Mouse (Mus musculus): Measurements from ENCODE around the gene Olfr371. TPM values are rescaled to one million over a fixed set of nuclear protein-coding genes. Genes with fewer than 3 reads are reported as not detected.

The Olfr371 gene
- total RNA-seq (2014; rRNA removed): not detected in 2 replicates
- not detected in 2 replicates for polyA plus RNA-seq (2015; fragmentation: Nextera tagmentation; extraction: Ambion mirVana)

GRCm38 (mm10) chr8:85225688-85226087 lies at the start of gene Olfr371:
Olfr371 (plus strand) TSS chr8:85225988.
- Histone ChIP-seq H3K36me3 (ENCODE audit: insufficient read depth) (no peaks in the 10 kb centered on the region), H3K9ac (no peak within 1 kb of the TSS), H3K4me3 (ENCODE audit: low read depth, low read length) (no peak within 1 kb of the TSS), H3K4me1 (ENCODE audit: insufficient read depth) (no peaks in the 10 kb centered on the region), H3K9me3 (ENCODE audit: low read length) (no peaks in the 10 kb centered on the region), H3K27me3 (ENCODE audit: insufficient read depth, low read length) (no peaks in the 10 kb centered on the region), H3K4me2 (ENCODE audit: low read depth) (no peak within 1 kb of the TSS), H3K27ac (ENCODE audit: low read depth, low read length) (no peak within 1 kb of the TSS)
- ATAC-seq: no peak
- DNase-seq: no peak
- no peak for TF ChIP-seq CTCF (IDR thresholded peaks at IDR 0.05; ENCODE audit: low read depth)
- WGBS: 38% methylated on average over 1 of the region's 1 CpGs

GRCm38 (mm10) chr8:85192346-85192745 lies 33.4 kb upstream of the Olfr371 start:
- Histone ChIP-seq H3K27ac (ENCODE audit: low read depth, low read length) (no peak overlapping the region), H3K9ac (no peak overlapping the region), H3K4me1 (ENCODE audit: insufficient read depth) (no peaks in the 10 kb centered on the region), H3K9me3 (ENCODE audit: low read length) (no peaks in the 10 kb centered on the region), H3K36me3 (ENCODE audit: insufficient read depth) (no peaks in the 10 kb centered on the region), H3K4me3 (ENCODE audit: low read depth, low read length) (no peak overlapping the region), H3K4me2 (ENCODE audit: low read depth) (no peak overlapping the region), H3K27me3 (ENCODE audit: insufficient read depth, low read length) (no peaks in the 10 kb centered on the region)
- DNase-seq (no peak), ATAC-seq (no peak)
- TF ChIP-seq CTCF (IDR thresholded peaks at IDR 0.05; ENCODE audit: low read depth): no peak
- WGBS: 84% methylated on average over 1 of the region's 1 CpGs

GRCm38 (mm10) chr8:85220220-85220619 lies 5.6 kb upstream of the Olfr371 start:
- Histone ChIP-seq H3K4me3 (ENCODE audit: low read depth, low read length) (no peak overlapping the region), H3K4me1 (ENCODE audit: insufficient read depth) (no peaks in the 10 kb centered on the region), H3K4me2 (ENCODE audit: low read depth) (no peak overlapping the region), H3K27me3 (ENCODE audit: insufficient read depth, low read length) (no peaks in the 10 kb centered on the region), H3K9ac (no peak overlapping the region), H3K36me3 (ENCODE audit: insufficient read depth) (no peaks in the 10 kb centered on the region), H3K9me3 (ENCODE audit: low read length) (no peaks in the 10 kb centered on the region), H3K27ac (ENCODE audit: low read depth, low read length) (no peak overlapping the region)
- no peak for DNase-seq
- WGBS: 80% methylated on average over 4 of the region's 4 CpGs
- no peak for ATAC-seq
- TF ChIP-seq CTCF (IDR thresholded peaks at IDR 0.05; ENCODE audit: low read depth): no peak

- no peaks in the 10 kb centered on the region for H3K36me3 ChIP-seq (ENCODE audit: insufficient read depth)
- WGBS: 55% methylated on average over 6 of the region's 6 CpGs
- no peak for ATAC-seq
- no peak overlapping the region for H3K9ac ChIP-seq
- no peaks in the 10 kb centered on the region for H3K9me3 ChIP-seq (ENCODE audit: low read length)
- no peaks in the 10 kb centered on the region for H3K27me3 ChIP-seq (ENCODE audit: insufficient read depth, low read length)
- H3K4me3 ChIP-seq (ENCODE audit: low read depth, low read length): no peak overlapping the region
- no peaks in the 10 kb centered on the region for H3K4me1 ChIP-seq (ENCODE audit: insufficient read depth)
- no peak for DNase-seq
- TF ChIP-seq CTCF (IDR thresholded peaks at IDR 0.05; ENCODE audit: low read depth): no peak
- H3K27ac ChIP-seq (ENCODE audit: low read depth, low read length): no peak overlapping the region
- H3K4me2 ChIP-seq (ENCODE audit: low read depth): no peak overlapping the region
Observed at GRCm38 (mm10) chr8:85220992-85221391, 4.8 kb upstream of the Olfr371 start.

- 73% methylated on average over 1 of the region's 1 CpGs for WGBS
- no peak for ATAC-seq
- DNase-seq: no peak
- Histone ChIP-seq H3K9ac (no peak overlapping the region), H3K4me1 (ENCODE audit: insufficient read depth) (no peaks in the 10 kb centered on the region), H3K36me3 (ENCODE audit: insufficient read depth) (no peaks in the 10 kb centered on the region), H3K4me2 (ENCODE audit: low read depth) (no peak overlapping the region), H3K9me3 (ENCODE audit: low read length) (no peaks in the 10 kb centered on the region), H3K4me3 (ENCODE audit: low read depth, low read length) (no peak overlapping the region), H3K27ac (ENCODE audit: low read depth, low read length) (no peak overlapping the region), H3K27me3 (ENCODE audit: insufficient read depth, low read length) (no peaks in the 10 kb centered on the region)
- TF ChIP-seq CTCF (IDR thresholded peaks at IDR 0.05; ENCODE audit: low read depth): no peak
Observed at GRCm38 (mm10) chr8:85227297-85227696, 1.5 kb downstream of the Olfr371 start.

Other genes with a start within 250 kb of the Olfr371 start
- gene Junb, start 247.3 kb upstream of the Olfr371 start, total RNA-seq (2014; rRNA removed): 21.9 and 22.2 TPM in 2 replicates
- 10.1 and 15.9 TPM in 2 replicates for gene Junb, start 247.3 kb upstream of the Olfr371 start, polyA plus RNA-seq (2015; fragmentation: Nextera tagmentation; extraction: Ambion mirVana)
- gene Hook2, start 235.4 kb upstream of the Olfr371 start, total RNA-seq (2014; rRNA removed): 30.3 and 32.5 TPM in 2 replicates
- gene Hook2, start 235.4 kb upstream of the Olfr371 start, polyA plus RNA-seq (2015; fragmentation: Nextera tagmentation; extraction: Ambion mirVana): 22.6 and 28.7 TPM in 2 replicates
- not detected in 2 replicates for gene Best2, start 211.5 kb upstream of the Olfr371 start, total RNA-seq (2014; rRNA removed)
- 0.11 and 0.15 TPM in 2 replicates for gene Best2, start 211.5 kb upstream of the Olfr371 start, polyA plus RNA-seq (2015; fragmentation: Nextera tagmentation; extraction: Ambion mirVana)
- gene Asna1, start 200.7 kb upstream of the Olfr371 start, total RNA-seq (2014; rRNA removed): 136 and 160 TPM in 2 replicates
- gene Asna1, start 200.7 kb upstream of the Olfr371 start, polyA plus RNA-seq (2015; fragmentation: Nextera tagmentation; extraction: Ambion mirVana): 153 and 180 TPM in 2 replicates
- 338 and 447 TPM in 2 replicates for gene Trir, start 199.2 kb upstream of the Olfr371 start, total RNA-seq (2014; rRNA removed)
- gene Trir, start 199.2 kb upstream of the Olfr371 start, polyA plus RNA-seq (2015; fragmentation: Nextera tagmentation; extraction: Ambion mirVana): 161 and 178 TPM in 2 replicates
- gene Tnpo2, start 189.1 kb upstream of the Olfr371 start, total RNA-seq (2014; rRNA removed): 129 and 155 TPM in 2 replicates
- gene Tnpo2, start 189.1 kb upstream of the Olfr371 start, polyA plus RNA-seq (2015; fragmentation: Nextera tagmentation; extraction: Ambion mirVana): 40.4 and 52.3 TPM in 2 replicates
- gene Fbxw9, start 165.9 kb upstream of the Olfr371 start, total RNA-seq (2014; rRNA removed): 106 and 115 TPM in 2 replicates
- 79.8 and 87.4 TPM in 2 replicates for gene Fbxw9, start 165.9 kb upstream of the Olfr371 start, polyA plus RNA-seq (2015; fragmentation: Nextera tagmentation; extraction: Ambion mirVana)
- gene Gm5741, start 158.0 kb upstream of the Olfr371 start, total RNA-seq (2014; rRNA removed): not detected in 2 replicates
- gene Gm5741, start 158.0 kb upstream of the Olfr371 start, polyA plus RNA-seq (2015; fragmentation: Nextera tagmentation; extraction: Ambion mirVana): 0.74 and 3.0 TPM in 2 replicates
- gene Dhps, start 154.2 kb upstream of the Olfr371 start, total RNA-seq (2014; rRNA removed): 63.1 and 74.3 TPM in 2 replicates
- gene Dhps, start 154.2 kb upstream of the Olfr371 start, polyA plus RNA-seq (2015; fragmentation: Nextera tagmentation; extraction: Ambion mirVana): 104 and 118 TPM in 2 replicates
- gene Wdr83os, start 145.2 kb upstream of the Olfr371 start, total RNA-seq (2014; rRNA removed): 80.8 and 105 TPM in 2 replicates
- gene Wdr83os, start 145.2 kb upstream of the Olfr371 start, polyA plus RNA-seq (2015; fragmentation: Nextera tagmentation; extraction: Ambion mirVana): 171 and 182 TPM in 2 replicates
- gene Wdr83, start 144.7 kb upstream of the Olfr371 start, total RNA-seq (2014; rRNA removed): 22.1 and 22.5 TPM in 2 replicates
- gene Wdr83, start 144.7 kb upstream of the Olfr371 start, polyA plus RNA-seq (2015; fragmentation: Nextera tagmentation; extraction: Ambion mirVana): 35.3 and 37.2 TPM in 2 replicates
- 24.9 and 28.8 TPM in 2 replicates for gene Man2b1, start 142.7 kb upstream of the Olfr371 start, total RNA-seq (2014; rRNA removed)
- gene Man2b1, start 142.7 kb upstream of the Olfr371 start, polyA plus RNA-seq (2015; fragmentation: Nextera tagmentation; extraction: Ambion mirVana): 14.8 and 18.0 TPM in 2 replicates
- 2.7 and 3.2 TPM in 2 replicates for gene Zfp791, start 102.9 kb upstream of the Olfr371 start, total RNA-seq (2014; rRNA removed)
- gene Zfp791, start 102.9 kb upstream of the Olfr371 start, polyA plus RNA-seq (2015; fragmentation: Nextera tagmentation; extraction: Ambion mirVana): 1.5 and 2.4 TPM in 2 replicates
- gene Cks1brt, start 74.1 kb upstream of the Olfr371 start, total RNA-seq (2014; rRNA removed): not detected in 2 replicates
- gene Cks1brt, start 74.1 kb upstream of the Olfr371 start, polyA plus RNA-seq (2015; fragmentation: Nextera tagmentation; extraction: Ambion mirVana): not detected in 2 replicates
- gene Orc6, start 73.6 kb downstream of the Olfr371 start, total RNA-seq (2014; rRNA removed): 57.1 and 62.1 TPM in 2 replicates
- 61.8 and 72.9 TPM in 2 replicates for gene Orc6, start 73.6 kb downstream of the Olfr371 start, polyA plus RNA-seq (2015; fragmentation: Nextera tagmentation; extraction: Ambion mirVana)
- gene Vps35, start 73.8 kb downstream of the Olfr371 start, total RNA-seq (2014; rRNA removed): 185 and 199 TPM in 2 replicates
- gene Vps35, start 73.8 kb downstream of the Olfr371 start, polyA plus RNA-seq (2015; fragmentation: Nextera tagmentation; extraction: Ambion mirVana): 151 and 169 TPM in 2 replicates
- gene Mylk3, start 160.4 kb downstream of the Olfr371 start, total RNA-seq (2014; rRNA removed): 0.15 and 0.67 TPM in 2 replicates
- 0.21 and 0.29 TPM in 2 replicates for gene Mylk3, start 160.4 kb downstream of the Olfr371 start, polyA plus RNA-seq (2015; fragmentation: Nextera tagmentation; extraction: Ambion mirVana)
- gene 4921524J17Rik, start 206.8 kb downstream of the Olfr371 start, total RNA-seq (2014; rRNA removed): 40.1 and 48.2 TPM in 2 replicates
- 75.7 and 90.3 TPM in 2 replicates for gene 4921524J17Rik, start 206.8 kb downstream of the Olfr371 start, polyA plus RNA-seq (2015; fragmentation: Nextera tagmentation; extraction: Ambion mirVana)

Measured in forebrain, postnatal 0 days (tissue).